12 mouse cellular contexts compared by ENCODE assay signal in the genomic region with DNA sequence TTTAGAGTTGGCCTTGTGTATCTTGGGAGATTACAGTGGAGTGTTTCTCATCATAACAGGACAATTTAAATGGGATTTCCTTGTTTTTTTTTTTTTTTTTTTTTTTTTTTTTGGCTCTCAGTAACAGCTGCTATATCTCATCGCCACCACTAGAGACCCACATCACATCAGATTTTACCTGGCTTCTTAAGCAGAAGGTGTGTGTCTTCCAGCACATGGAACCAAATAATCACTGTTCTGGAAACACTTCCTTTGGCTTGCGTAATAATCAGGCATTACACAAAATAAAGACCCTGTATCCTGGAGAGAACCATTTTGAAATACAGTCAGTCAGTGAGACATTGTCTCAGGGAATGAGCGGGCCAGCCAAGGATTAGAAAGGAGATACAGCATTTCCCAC. TPM values are rescaled to one million over a fixed set of nuclear protein-coding genes. Genes with fewer than 3 reads are reported as not detected.
DNase-seq lines count a peak whose midpoint lies in the region; ATAC-seq and TF ChIP-seq lines count a peak whose summit lies in the region.
"Had no signal": no experiment of that assay in that cellular context is flagged by ENCODE, and none has a peak within 500 bp of the region (broad histone marks: within the 10 kb centered on the region; RNA-seq: fewer than 3 reads in every experiment).

No protein-coding gene starts in this region.

- no peak for DNase-seq in frontal cortex, postnatal 14 days (ENCODE audit: low spot score in 2 of 2)
- peak; percentile 61 for DNase-seq in liver, adult 2 months (ENCODE audit: extremely low read depth, low read depth, low spot score)
- DNase-seq in liver, embryonic 11.5 days (ENCODE audit: low spot score) = no peak
- peak; percentile 32 for DNase-seq in ES-CJ7 (ENCODE audit: low read depth, low spot score)
- DNase-seq in brain, adult 2 months (ENCODE audit: low read depth, low spot score) = peak; percentile 74
- no peak for DNase-seq in ovary, postnatal 14 days (ENCODE audit: low spot score)
- DNase-seq: cerebellum, adult 9-11 months; heart, postnatal 4 days; liver, embryonic 13.5 days had no signal

- H3K4me2 ChIP-seq in liver, embryonic 11.5 days = no peak overlapping the region
- no peak overlapping the region for H3K4me2 ChIP-seq in midbrain, embryonic 13.5 days (replicated peaks)
- H3K4me2 ChIP-seq: liver, embryonic 13.5 days had no signal

- H3K9me3 ChIP-seq in liver, embryonic 11.5 days (ENCODE audit: control insufficient read depth, low read length) = no peaks in the 10 kb centered on the region
- no peaks in the 10 kb centered on the region for H3K9me3 ChIP-seq in midbrain, embryonic 13.5 days
- H3K9me3 ChIP-seq: heart, embryonic 10.5 days; liver, embryonic 13.5 days had no signal

- H3K9ac ChIP-seq in liver, adult 2 months (ENCODE audit: low read depth, low read length) = no peak overlapping the region
- no peak overlapping the region for H3K9ac ChIP-seq in liver, embryonic 11.5 days (ENCODE audit: low read depth, low read length)
- H3K9ac ChIP-seq in midbrain, embryonic 13.5 days (replicated peaks) = no peak overlapping the region
- H3K9ac ChIP-seq: liver, embryonic 13.5 days had no signal

- 59% methylated on average over 3 of the region's 3 CpGs for WGBS in liver, adult 2 months
- 58% methylated on average over 3 of the region's 3 CpGs for WGBS in liver, embryonic 11.5 days
- WGBS in midbrain, embryonic 13.5 days = 51% methylated on average over 3 of the region's 3 CpGs

- no peaks in the 10 kb centered on the region for H3K36me3 ChIP-seq in liver, adult 2 months (ENCODE audit: control insufficient read depth, insufficient read depth, low read length)
- H3K36me3 ChIP-seq in liver, embryonic 11.5 days (ENCODE audit: control insufficient read depth, insufficient read depth, low read length) = no peaks in the 10 kb centered on the region
- no peaks in the 10 kb centered on the region for H3K36me3 ChIP-seq in midbrain, embryonic 13.5 days
- H3K36me3 ChIP-seq: heart, embryonic 10.5 days; liver, embryonic 13.5 days had no signal

- H3K4me3 ChIP-seq in liver, adult 2 months (ENCODE audit: insufficient read depth, low read depth, low read length) = no peak overlapping the region
- H3K4me3 ChIP-seq in liver, embryonic 11.5 days (ENCODE audit: low read depth, low read length) = no peak overlapping the region
- H3K4me3 ChIP-seq in midbrain, embryonic 13.5 days (replicated peaks) = no peak overlapping the region
- H3K4me3 ChIP-seq: heart, embryonic 10.5 days; liver, embryonic 13.5 days had no signal

- H3K79me2 ChIP-seq in liver, adult 2 months (ENCODE audit: control insufficient read depth, insufficient read depth, low read length) = no peaks in the 10 kb centered on the region

- TF ChIP-seq POLR2A in liver, adult 2 months (IDR thresholded peaks at IDR 0.05; ENCODE audit: extremely low read depth, insufficient read depth, low read length) = no peak

- H3K4me1 ChIP-seq in liver, adult 2 months (ENCODE audit: control insufficient read depth, insufficient read depth, low read length) = no peaks in the 10 kb centered on the region; the same call in 1 of the 2 replicates
- peaks cover 2% of the 10 kb centered on the region; the same call in 1 of the 2 replicates for H3K4me1 ChIP-seq in liver, embryonic 11.5 days (replicated peaks; ENCODE audit: control insufficient read depth, insufficient read depth, low read length)
- H3K4me1 ChIP-seq in midbrain, embryonic 13.5 days (replicated peaks) = peaks cover 13% of the 10 kb centered on the region
- H3K4me1 ChIP-seq: liver, embryonic 13.5 days had no signal

- H3K27me3 ChIP-seq in liver, adult 2 months (ENCODE audit: control insufficient read depth, insufficient read depth, low read length) = no peaks in the 10 kb centered on the region
- peaks cover 15% of the 10 kb centered on the region for H3K27me3 ChIP-seq in liver, embryonic 11.5 days (replicated peaks; ENCODE audit: control insufficient read depth, insufficient read depth, low read length)
- H3K27me3 ChIP-seq in midbrain, embryonic 13.5 days = peaks cover 6% of the 10 kb centered on the region

- no peak overlapping the region for H3K27ac ChIP-seq in liver, adult 2 months (replicated peaks; ENCODE audit: insufficient read depth, low read depth, low read length)
- no peak overlapping the region for H3K27ac ChIP-seq in liver, embryonic 11.5 days (ENCODE audit: low read depth, low read length)
- no peak overlapping the region for H3K27ac ChIP-seq in midbrain, embryonic 13.5 days
- H3K27ac ChIP-seq: heart, embryonic 10.5 days; liver, embryonic 13.5 days had no signal

- 0 out of 2 replicates have a peak, but pooled peaks have one; percentile 0 for TF ChIP-seq CTCF in liver, adult 2 months (IDR thresholded peaks at IDR 0.05; ENCODE audit: low read depth, low read length)

- 0 out of 2 replicates have a peak, but pooled peaks have one; percentile 33 for ATAC-seq in frontal cortex, adult (ENCODE audit: low TSS enrichment)
- ATAC-seq in liver, embryonic 11.5 days (replicated peaks; ENCODE audit: low FRiP score) = no peak
- no peak for ATAC-seq in midbrain, embryonic 13.5 days

RNA-seq across cellular contexts. Expression of a gene that starts 53.8 kb away (rescaled TPM):
- total RNA-seq in liver, adult 2 months (2014; rRNA removed) = 0.09 and 0.27 TPM in 2 replicates
- 0.04 and 0.05 TPM in 2 replicates for polyA plus RNA-seq in liver, adult 2 months (2012; rRNA removed)
- polyA plus RNA-seq in liver, embryonic 11.5 days (2014; fragmentation: Nextera tagmentation; extraction: Ambion mirVana) = 5.9 and 6.3 TPM in 2 replicates
- polyA plus RNA-seq in midbrain, embryonic 13.5 days (2015; fragmentation: Nextera tagmentation; extraction: Ambion mirVana) = 9.4 and 11.2 TPM in 2 replicates

Comparison
In these comparisons a context has a peak if more than half of its experiments do, and no peak if none do; other contexts are left out.
1. DNase-seq: peak in liver, adult 2 months (single experiment), ES-CJ7 (single experiment) and brain, adult 2 months (single experiment); none in frontal cortex, postnatal 14 days (0 of 2), liver, embryonic 11.5 days (single experiment) and ovary, postnatal 14 days (single experiment).